Mouse (Mus musculus) mesoderm, embryonic 11.5 days (tissue): ENCODE data around the gene Fyttd1.

Experiments used
- DNase-seq: peaks from one replicate; pipeline ENCODE4 v3.0.0-alpha.2; 2012; ENCODE audit warnings: low read depth, low spot score

The Fyttd1 gene

GRCm38 (mm10) chr16:32942694-32943093, 65.4 kb downstream of the Fyttd1 start:
- DNase-seq: no peak

- DNase-seq: no peak
These were observed 68.1 kb downstream of the Fyttd1 start for GRCm38 (mm10) chr16:32945379-32945778.

- no peak for DNase-seq
These were observed 70.7 kb downstream of the Fyttd1 start for GRCm38 (mm10) chr16:32948016-32948415.

GRCm38 (mm10) chr16:32948656-32949055, 71.4 kb downstream of the Fyttd1 start:
- no peak for DNase-seq

- DNase-seq: no peak
These were observed 72.0 kb downstream of the Fyttd1 start for GRCm38 (mm10) chr16:32949281-32949680.

GRCm38 (mm10) chr16:32951074-32951473, 73.8 kb downstream of the Fyttd1 start:
- DNase-seq: no peak

- no peak for DNase-seq
These were observed 76.5 kb downstream of the Fyttd1 start for GRCm38 (mm10) chr16:32953806-32954205.

GRCm38 (mm10) chr16:32954304-32954703, 77.0 kb downstream of the Fyttd1 start:
- DNase-seq: no peak

GRCm38 (mm10) chr16:32956889-32957288, 79.6 kb downstream of the Fyttd1 start:
- no peak for DNase-seq
